Mouse (Mus musculus) cerebellum, adult 2 months (tissue): ENCODE results near the gene Srgap1.

Experiments used
- CTCF ChIP-seq: fragments of 200-500 bp; IDR thresholded peaks from 2 replicates; pipeline ENCODE4 v1.5.1; 2011; ENCODE audit warnings: low read depth, mild to moderate bottlenecking, control low read depth, low read length, moderate library complexity, borderline replicate concordance; ENCODE audit not compliant: insufficient read depth
- POLR2A ChIP-seq: fragments of 200-500 bp; IDR thresholded peaks from 2 replicates; pipeline ENCODE4 v1.6.1; 2011; ENCODE audit warnings: low read length, control low read depth, borderline replicate concordance; ENCODE audit not compliant: insufficient read depth

- TF ChIP-seq CTCF (no peak), POLR2A (no peak)
Observed at GRCm38 (mm10) chr10:121837166-121837898, 209.8 kb downstream of the Srgap1 start.
